Mouse (Mus musculus) ZHBTc4 (cell line): Measurements from ENCODE around the gene Iqub.

Experiments
- DNase-seq: peaks from one replicate; pipeline ENCODE4 v3.0.0-alpha.2; 2011; ENCODE audit warnings: low read depth, low spot score

The Iqub gene

DNA sequence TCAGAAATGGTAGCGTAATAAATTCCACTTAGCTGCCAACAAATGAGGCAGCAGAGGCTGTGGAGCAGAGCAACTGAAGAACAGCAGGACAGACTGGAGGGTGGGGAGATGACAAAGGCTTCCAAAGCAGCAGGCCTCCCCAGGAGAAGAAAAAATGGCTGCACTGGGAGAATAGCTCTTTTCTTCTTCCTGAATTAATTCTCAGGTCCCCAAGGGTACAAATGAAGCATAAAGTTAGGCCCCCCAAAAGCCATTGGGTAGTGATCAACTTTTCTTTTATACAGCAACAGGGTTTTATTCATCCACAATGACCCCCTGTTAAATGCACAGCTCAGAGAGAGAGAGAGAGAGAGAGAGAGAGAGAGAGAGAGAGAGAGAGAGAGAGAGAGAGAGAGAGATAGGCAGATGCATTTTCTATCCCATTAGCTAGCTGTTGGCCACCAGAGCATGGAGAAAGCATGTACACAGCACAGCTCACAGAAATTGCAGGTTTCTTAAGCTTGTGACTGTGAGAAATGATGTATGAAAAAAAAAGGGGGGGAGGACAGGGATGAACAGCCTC is 44.2 kb downstream of the Iqub start:
- DNase-seq = no peak

DNA sequence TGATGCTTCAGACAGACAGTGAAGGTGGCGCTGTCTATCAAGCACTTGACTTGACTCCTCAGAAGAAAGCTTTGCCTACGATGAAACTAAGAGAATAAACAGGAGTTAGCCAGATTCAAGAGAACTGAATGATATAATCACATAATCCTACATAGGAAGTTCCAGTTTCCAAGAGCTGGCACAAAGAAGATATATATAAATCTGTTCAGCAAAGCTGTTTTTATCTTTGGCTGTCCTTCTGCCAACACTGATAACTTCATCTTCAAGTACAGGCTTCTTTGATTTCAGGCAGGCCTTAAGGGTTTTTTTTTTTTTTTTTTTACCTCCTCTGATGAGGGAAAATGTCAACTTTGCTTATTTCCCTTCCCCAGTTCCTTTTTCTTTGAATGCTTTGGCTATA is 44.7 kb downstream of the Iqub start:
- no peak for DNase-seq

DNA sequence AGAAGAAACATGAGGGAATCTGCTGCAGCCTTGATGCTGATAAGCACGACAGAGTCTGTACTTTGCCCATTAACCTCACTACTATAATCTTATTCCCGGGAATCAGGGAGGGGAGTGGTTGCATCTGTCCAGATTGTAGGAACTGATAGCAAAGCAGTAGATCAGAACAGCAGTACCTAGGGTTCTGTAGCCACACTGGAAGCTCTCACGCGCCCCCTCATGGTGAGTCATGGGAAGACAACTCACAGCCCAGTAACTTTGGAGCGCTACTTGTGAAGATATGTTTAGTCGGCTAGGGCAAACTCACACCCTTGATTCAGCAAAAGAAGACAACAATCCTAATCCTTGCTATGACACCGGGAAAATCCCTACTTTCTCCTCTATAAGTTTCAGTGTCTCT is 58.8 kb downstream of the Iqub start:
- peak; percentile 59 for DNase-seq

DNA sequence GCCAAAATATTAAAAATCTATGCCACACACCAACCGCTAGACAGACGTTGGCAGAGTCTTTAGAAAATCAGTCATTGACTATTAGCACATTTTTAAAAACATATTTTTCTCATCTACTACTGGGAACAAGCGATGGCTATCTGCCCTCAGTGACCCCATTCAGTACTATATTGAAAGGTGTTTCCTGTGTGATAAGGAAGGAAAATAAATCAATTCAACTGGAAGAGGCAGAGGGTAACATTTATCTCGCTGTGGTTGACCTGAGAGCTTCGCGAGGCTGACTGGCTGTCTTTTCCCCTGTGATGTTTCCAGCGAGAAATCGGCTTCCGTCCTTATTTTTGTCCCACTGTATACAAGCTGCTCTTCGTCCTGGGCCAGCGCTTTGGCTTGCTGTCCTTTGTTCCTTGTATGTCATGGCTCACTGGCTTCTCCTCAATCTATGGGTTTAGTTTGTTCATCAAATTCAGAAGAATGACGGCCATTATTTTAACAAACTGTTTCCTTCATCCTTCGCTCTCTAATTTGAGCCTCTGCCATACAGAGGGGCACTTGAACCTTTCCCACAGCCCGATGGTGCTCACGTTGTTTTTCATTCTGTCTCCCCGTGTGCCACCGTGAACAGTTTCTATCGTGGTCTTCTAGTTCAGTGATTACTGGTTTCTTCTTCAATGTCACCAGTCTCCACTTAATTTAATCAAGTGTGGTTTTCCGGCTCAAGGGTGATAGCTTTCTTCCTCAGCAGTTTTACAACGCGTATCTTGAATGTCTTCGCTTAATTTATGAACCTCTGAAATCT is 63.6 kb downstream of the Iqub start:
- DNase-seq = no peak

DNA sequence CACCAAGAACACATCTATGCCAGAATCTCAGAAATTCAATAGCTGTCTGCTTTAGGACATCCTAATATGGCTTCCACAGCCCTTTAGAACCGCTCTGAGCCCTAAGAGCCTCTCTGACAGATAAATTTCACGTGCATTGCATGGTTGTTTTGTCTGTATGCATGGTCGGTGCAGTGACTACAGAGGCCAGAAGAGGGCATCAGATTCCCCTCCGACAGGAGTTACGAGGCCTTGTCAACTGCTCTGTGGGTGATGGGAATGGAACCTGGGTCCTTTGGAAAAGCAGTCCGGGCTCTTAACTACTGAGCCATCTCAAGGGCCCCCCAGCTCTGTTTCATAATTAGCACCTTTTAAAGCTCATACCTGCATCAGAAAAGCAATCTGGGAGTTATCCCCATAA is 64.6 kb downstream of the Iqub start:
- DNase-seq = peak; percentile 58

DNA sequence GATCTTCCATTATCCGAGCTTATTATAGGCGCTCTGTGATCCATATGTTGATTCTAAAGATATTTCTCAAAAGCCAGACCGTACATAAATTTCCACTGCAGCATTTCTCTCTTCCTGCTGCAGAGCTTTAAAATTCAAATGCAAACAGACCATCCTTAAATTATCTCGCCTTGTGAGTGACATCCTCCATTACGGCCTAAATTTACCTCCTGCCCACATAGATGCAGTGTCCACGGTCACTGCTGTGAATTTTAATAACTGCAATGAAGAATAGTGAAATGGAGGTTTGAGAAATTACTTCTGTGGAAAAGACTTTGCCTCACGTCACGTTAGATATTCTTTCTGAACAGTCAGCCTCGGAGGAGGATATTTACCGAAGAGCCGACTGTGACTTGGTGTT is 98.8 kb downstream of the Iqub start:
- DNase-seq = no peak

DNA sequence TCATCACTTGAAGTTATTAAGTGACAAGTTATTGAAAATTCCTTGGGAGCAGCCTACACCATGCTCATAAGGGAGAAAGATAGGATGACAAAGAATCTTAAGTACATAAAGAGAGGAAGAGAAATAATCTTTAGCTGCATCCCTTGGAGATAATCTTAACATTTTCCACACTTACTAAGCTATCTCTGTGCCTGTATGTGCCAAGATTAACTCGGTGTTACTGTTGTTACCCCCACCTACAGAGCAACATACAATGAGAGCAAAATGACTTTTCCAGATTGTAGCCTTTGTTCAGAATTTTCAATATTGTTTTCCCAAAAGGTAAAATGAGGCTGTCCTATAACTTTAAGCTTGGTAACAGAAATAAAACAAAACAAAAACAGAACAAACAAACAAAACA is 99.4 kb downstream of the Iqub start:
- DNase-seq = no peak

DNA sequence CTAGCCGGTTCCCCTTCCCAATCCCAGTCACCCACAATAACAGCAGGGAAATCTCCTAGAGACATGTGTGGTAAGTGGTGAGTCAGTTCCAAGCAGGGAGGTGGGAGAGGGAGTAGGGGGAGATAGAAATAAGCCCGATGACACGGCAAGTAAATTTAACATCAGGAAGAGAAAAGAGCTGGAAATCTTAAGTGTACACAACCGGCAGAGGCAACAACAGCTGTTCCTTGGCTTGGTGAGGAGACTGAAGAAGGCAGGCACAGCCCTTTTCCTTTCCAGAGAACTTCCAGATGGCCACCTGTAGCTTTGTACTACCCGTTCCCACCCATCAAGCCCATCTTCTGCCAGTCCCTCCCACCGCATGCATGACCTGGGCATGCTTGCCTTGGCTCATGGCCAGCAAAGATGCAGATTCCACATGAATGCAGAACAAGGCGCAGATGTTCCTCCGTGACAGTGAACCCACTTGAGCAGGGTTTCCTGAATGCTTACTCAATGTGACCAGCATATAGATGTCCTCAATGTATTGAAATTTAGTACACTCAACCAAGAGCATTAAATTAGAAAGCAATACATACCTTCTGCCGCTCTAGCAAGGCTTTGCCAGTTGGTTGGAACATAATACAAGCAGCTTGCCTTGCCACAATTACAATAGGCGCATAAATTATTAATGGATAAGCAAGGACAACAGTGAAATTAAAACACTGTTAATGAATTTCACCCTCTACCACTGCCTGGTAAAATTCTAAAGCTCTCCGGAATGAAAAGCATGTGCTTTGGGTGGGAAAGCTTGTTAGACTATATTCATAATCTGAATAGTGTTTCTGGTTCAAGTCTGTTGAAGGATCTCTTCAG is 106.1 kb downstream of the Iqub start:
- DNase-seq = no peak

DNA sequence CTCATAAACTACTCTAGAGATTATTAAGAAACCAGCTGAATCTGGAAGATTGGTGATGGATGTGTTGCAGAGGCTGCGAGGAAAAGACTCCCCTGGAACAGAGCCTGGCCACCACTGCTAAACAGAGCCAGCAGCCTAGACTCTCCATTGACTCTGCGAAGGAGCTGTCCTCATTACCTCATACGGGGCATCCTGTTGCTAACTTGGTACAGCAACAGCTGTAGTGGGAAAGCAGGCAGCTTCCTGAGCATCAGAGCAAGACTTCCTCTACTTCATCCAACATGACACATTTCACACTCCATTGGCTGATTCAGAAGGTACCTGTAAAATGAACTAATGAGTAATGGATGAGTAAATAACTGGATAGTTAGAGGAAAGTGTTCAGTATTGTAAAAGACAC is 107.1 kb downstream of the Iqub start:
- no peak for DNase-seq

DNA sequence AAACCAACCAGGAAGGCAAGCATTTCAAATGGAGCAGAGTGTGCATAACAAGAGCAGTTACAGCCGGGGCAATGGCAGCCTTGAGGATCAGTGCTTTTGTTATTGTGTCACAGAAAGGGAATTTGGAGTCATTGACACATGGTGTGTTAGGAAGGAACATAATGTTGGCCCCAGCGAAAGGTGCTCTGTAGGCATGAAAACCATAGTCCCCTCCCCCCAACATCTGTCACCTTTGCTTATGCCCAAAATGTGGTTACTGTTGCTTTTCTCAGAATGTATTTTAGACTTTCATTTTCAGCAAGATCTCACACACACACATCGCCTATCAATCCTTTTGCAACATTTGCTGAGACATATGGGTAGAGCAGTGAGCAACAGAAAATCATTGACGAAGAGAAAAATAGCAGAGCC is 117.6 kb downstream of the Iqub start:
- DNase-seq = no peak
